Mouse (Mus musculus): Measurements from ENCODE around the gene Wdr81. TPM values are rescaled to one million over a fixed set of nuclear protein-coding genes. Genes with fewer than 3 reads are reported as not detected.

Gene Wdr81
- polyA plus RNA-seq, 1 experiment from 2014 or later = 2.6 TPM

GRCm38 (mm10) chr11:75406865-75407264, 47.7 kb downstream of the Wdr81 start:
- 46% methylated on average over 3 of the region's 3 CpGs for whole genome bisulfite sequencing
- no peaks in the 10 kb centered on the region for H3K9me3 ChIP-seq (ENCODE audit: control insufficient read depth, low read length)
- no peak overlapping the region for H3K4me2 ChIP-seq (replicated peaks; ENCODE audit: low read depth)
- H3K4me3 ChIP-seq (ENCODE audit: low read depth, low read length) = no peak overlapping the region
- ATAC-seq (ENCODE audit: low FRiP score, low TSS enrichment) = no peak
- no peak for TF ChIP-seq EP300 (optimal IDR thresholded peaks at IDR 0.05)
- TF ChIP-seq CTCF (IDR thresholded peaks at IDR 0.05; ENCODE audit: low read depth) = peak; percentile 75
- peaks cover 2% of the 10 kb centered on the region; the same call in 1 of the 2 replicates for H3K4me1 ChIP-seq (replicated peaks; ENCODE audit: control insufficient read depth, insufficient read depth)
- H3K36me3 ChIP-seq (ENCODE audit: control insufficient read depth, insufficient read depth, low read length) = no peaks in the 10 kb centered on the region
- peak; percentile 56 for DNase-seq (ENCODE audit: low spot score)
- H3K27ac ChIP-seq (replicated peaks) = no peak overlapping the region
- H3K27me3 ChIP-seq (ENCODE audit: control insufficient read depth, insufficient read depth, low read length) = no peaks in the 10 kb centered on the region
- H3K9ac ChIP-seq (ENCODE audit: low read length) = no peak overlapping the region

GRCm38 (mm10) chr11:75406104-75406503, 48.4 kb downstream of the Wdr81 start:
- Histone ChIP-seq H3K27ac (replicated peaks) (no peak overlapping the region), H3K9ac (ENCODE audit: low read length) (no peak overlapping the region), H3K36me3 (ENCODE audit: control insufficient read depth, insufficient read depth, low read length) (no peaks in the 10 kb centered on the region), H3K4me1 (replicated peaks; ENCODE audit: control insufficient read depth, insufficient read depth) (peaks cover 2% of the 10 kb centered on the region; the same call in 1 of the 2 replicates), H3K27me3 (ENCODE audit: control insufficient read depth, insufficient read depth, low read length) (no peaks in the 10 kb centered on the region), H3K4me2 (replicated peaks; ENCODE audit: low read depth) (no peak overlapping the region), H3K9me3 (ENCODE audit: control insufficient read depth, low read length) (no peaks in the 10 kb centered on the region), H3K4me3 (ENCODE audit: low read depth, low read length) (no peak overlapping the region)
- no peak for DNase-seq (ENCODE audit: low spot score)
- no peak for ATAC-seq (ENCODE audit: low FRiP score, low TSS enrichment)
- peak; percentile 16; the same call in 1 of the 2 replicates for TF ChIP-seq CTCF (IDR thresholded peaks at IDR 0.05; ENCODE audit: low read depth)
- no peak for TF ChIP-seq EP300 (optimal IDR thresholded peaks at IDR 0.05)
- WGBS = 71% methylated on average over 4 of the region's 4 CpGs

GRCm38 (mm10) chr11:75404801-75405200, 49.7 kb downstream of the Wdr81 start:
- Histone ChIP-seq H3K4me1 (replicated peaks; ENCODE audit: control insufficient read depth, insufficient read depth) (peaks cover 2% of the 10 kb centered on the region; the same call in 1 of the 2 replicates), H3K4me3 (ENCODE audit: low read depth, low read length) (no peak overlapping the region), H3K4me2 (replicated peaks; ENCODE audit: low read depth) (no peak overlapping the region), H3K27me3 (ENCODE audit: control insufficient read depth, insufficient read depth, low read length) (no peaks in the 10 kb centered on the region), H3K36me3 (ENCODE audit: control insufficient read depth, insufficient read depth, low read length) (no peaks in the 10 kb centered on the region; the same call in 1 of the 2 replicates), H3K9ac (ENCODE audit: low read length) (no peak overlapping the region), H3K9me3 (ENCODE audit: control insufficient read depth, low read length) (no peaks in the 10 kb centered on the region), H3K27ac (replicated peaks) (peak overlapping the region; percentile 82)
- 89% methylated on average over 6 of the region's 6 CpGs for WGBS
- TF ChIP-seq EP300 (optimal IDR thresholded peaks at IDR 0.05) = no peak
- no peak for TF ChIP-seq CTCF (IDR thresholded peaks at IDR 0.05; ENCODE audit: low read depth)
- DNase-seq (ENCODE audit: low spot score) (no peak), ATAC-seq (ENCODE audit: low FRiP score, low TSS enrichment) (no peak)

GRCm38 (mm10) chr11:75403301-75404052, 51.0 kb downstream of the Wdr81 start:
- peaks cover 2% of the 10 kb centered on the region; the same call in 1 of the 2 replicates for H3K4me1 ChIP-seq (replicated peaks; ENCODE audit: control insufficient read depth, insufficient read depth)
- H3K4me2 ChIP-seq (replicated peaks; ENCODE audit: low read depth) = no peak overlapping the region
- H3K9me3 ChIP-seq (ENCODE audit: control insufficient read depth, low read length) = no peaks in the 10 kb centered on the region
- no peak overlapping the region for H3K9ac ChIP-seq (ENCODE audit: low read length)
- no peaks in the 10 kb centered on the region for H3K27me3 ChIP-seq (ENCODE audit: control insufficient read depth, insufficient read depth, low read length)
- 47% methylated on average over 6 of the region's 6 CpGs for WGBS
- ATAC-seq (ENCODE audit: low FRiP score, low TSS enrichment) (peak; percentile 73; the same call in 1 of the 2 replicates), DNase-seq (ENCODE audit: low spot score) (peak; percentile 34)
- no peak for TF ChIP-seq EP300 (optimal IDR thresholded peaks at IDR 0.05)
- no peak for TF ChIP-seq CTCF (IDR thresholded peaks at IDR 0.05; ENCODE audit: low read depth)
- no peak overlapping the region for H3K4me3 ChIP-seq (ENCODE audit: low read depth, low read length)
- H3K36me3 ChIP-seq (ENCODE audit: control insufficient read depth, insufficient read depth, low read length) = no peaks in the 10 kb centered on the region; the same call in 1 of the 2 replicates
- H3K27ac ChIP-seq (replicated peaks) = peak overlapping the region; percentile 82

GRCm38 (mm10) chr11:75402271-75402690, 52.2 kb downstream of the Wdr81 start:
- Histone ChIP-seq H3K9ac (ENCODE audit: low read length) (no peak overlapping the region), H3K27ac (replicated peaks) (peak overlapping the region; percentile 82; the same call in 1 of the 2 replicates), H3K4me2 (replicated peaks; ENCODE audit: low read depth) (no peak overlapping the region), H3K36me3 (ENCODE audit: control insufficient read depth, insufficient read depth, low read length) (no peaks in the 10 kb centered on the region; the same call in 1 of the 2 replicates), H3K27me3 (ENCODE audit: control insufficient read depth, insufficient read depth, low read length) (no peaks in the 10 kb centered on the region), H3K4me3 (ENCODE audit: low read depth, low read length) (no peak overlapping the region), H3K9me3 (ENCODE audit: control insufficient read depth, low read length) (no peaks in the 10 kb centered on the region), H3K4me1 (replicated peaks; ENCODE audit: control insufficient read depth, insufficient read depth) (peaks cover 2% of the 10 kb centered on the region; the same call in 1 of the 2 replicates)
- 40% methylated on average over 5 of the region's 5 CpGs for WGBS
- ATAC-seq (ENCODE audit: low FRiP score, low TSS enrichment) (peak; percentile 86), DNase-seq (ENCODE audit: low spot score) (peak; percentile 54)
- TF ChIP-seq EP300 (optimal IDR thresholded peaks at IDR 0.05) (no peak), CTCF (IDR thresholded peaks at IDR 0.05; ENCODE audit: low read depth) (peak; percentile 87)

- TF ChIP-seq EP300 (optimal IDR thresholded peaks at IDR 0.05) (no peak), CTCF (IDR thresholded peaks at IDR 0.05; ENCODE audit: low read depth) (no peak)
- H3K4me3 ChIP-seq (ENCODE audit: low read depth, low read length) = no peak overlapping the region
- H3K27me3 ChIP-seq (ENCODE audit: control insufficient read depth, insufficient read depth, low read length) = no peaks in the 10 kb centered on the region
- no peaks in the 10 kb centered on the region; the same call in 1 of the 2 replicates for H3K36me3 ChIP-seq (ENCODE audit: control insufficient read depth, insufficient read depth, low read length)
- no peak overlapping the region for H3K9ac ChIP-seq (ENCODE audit: low read length)
- H3K9me3 ChIP-seq (ENCODE audit: control insufficient read depth, low read length) = no peaks in the 10 kb centered on the region
- no peak overlapping the region for H3K27ac ChIP-seq (replicated peaks)
- H3K4me1 ChIP-seq (replicated peaks; ENCODE audit: control insufficient read depth, insufficient read depth) = peaks cover 2% of the 10 kb centered on the region; the same call in 1 of the 2 replicates
- no peak overlapping the region for H3K4me2 ChIP-seq (replicated peaks; ENCODE audit: low read depth)
- no peak for DNase-seq (ENCODE audit: low spot score)
- 76% methylated on average over 9 of the region's 9 CpGs for WGBS
- ATAC-seq (ENCODE audit: low FRiP score, low TSS enrichment) = no peak
Measured at GRCm38 (mm10) chr11:75400099-75400498, 54.4 kb downstream of the Wdr81 start.
